In the genomic region with DNA sequence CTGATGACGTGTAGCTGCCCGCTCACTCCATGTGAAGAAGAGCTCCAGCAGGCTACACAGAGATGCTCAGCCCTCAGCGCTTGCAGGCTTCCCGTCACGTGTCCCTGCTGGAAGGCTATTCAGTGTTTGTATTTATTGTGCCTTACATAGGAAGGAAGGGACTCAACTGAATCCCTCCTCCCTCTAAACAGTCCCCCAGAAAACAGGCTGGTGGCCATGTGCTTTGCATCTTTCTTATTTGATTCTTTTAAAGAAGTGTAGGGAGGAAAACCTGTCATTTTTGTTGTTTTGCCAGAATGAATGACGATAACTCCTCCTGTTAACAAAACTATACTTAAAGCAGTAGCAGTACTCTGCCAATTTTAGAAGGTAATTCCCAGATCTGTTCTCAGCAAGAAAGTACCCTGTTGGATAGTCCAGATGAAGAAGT, we compare ENCODE assay signal across 16 mouse cellular contexts. TPM values are rescaled to one million over a fixed set of nuclear protein-coding genes. Genes with fewer than 3 reads are reported as not detected.
DNase-seq lines count a peak whose midpoint lies in the region; ATAC-seq and TF ChIP-seq lines count a peak whose summit lies in the region.
"Had no signal": no experiment of that assay in that cellular context is flagged by ENCODE, and none has a peak within 500 bp of the region (broad histone marks: within the 10 kb centered on the region; RNA-seq: fewer than 3 reads in every experiment).

No protein-coding gene starts in this region.

- 78% methylated on average over 6 of the region's 6 CpGs for WGBS in stomach, embryonic 14.5 days
- 81% methylated on average over 6 of the region's 6 CpGs for WGBS in stomach, postnatal 0 days

- H3K4me2 ChIP-seq in stomach, embryonic 14.5 days (replicated peaks; ENCODE audit: low read depth, low read length), result no peak overlapping the region
- no peak overlapping the region for H3K4me2 ChIP-seq in stomach, postnatal 0 days (replicated peaks; ENCODE audit: low read depth)
- H3K4me2 ChIP-seq: hindbrain, embryonic 15.5 days; midbrain, embryonic 12.5 days had no signal

- peak; percentile 78 for DNase-seq in heart, adult 11 months
- DNase-seq in heart, postnatal 4 days, result no peak
- DNase-seq in stomach, postnatal 0 days (ENCODE audit: low spot score), result no peak
- peak; percentile 23 for DNase-seq in lung, postnatal 25 days (ENCODE audit: low spot score)
- peak; percentile 53 for DNase-seq in telencephalon, adult 2 months (ENCODE audit: low read depth, low spot score)
- no peak for DNase-seq in adrenal gland, adult 8-10 months
- DNase-seq in heart, postnatal 36 days, result no peak
- DNase-seq: adrenal gland, postnatal 14 days; cerebellum, postnatal 14 days; kidney, adult 2 months had no signal

- ATAC-seq in stomach, embryonic 14.5 days (ENCODE audit: insufficient number of reproducible peaks, insufficient read depth, low FRiP score, low read depth), result peak; percentile 28; the same call in 1 of the 2 replicates
- no peak for ATAC-seq in stomach, postnatal 0 days (ENCODE audit: low FRiP score, low TSS enrichment)

- no peak for TF ChIP-seq CTCF in stomach, postnatal 0 days (IDR thresholded peaks at IDR 0.05; ENCODE audit: low read depth)

- no peak for TF ChIP-seq EP300 in stomach, postnatal 0 days (optimal IDR thresholded peaks at IDR 0.05)

- H3K27ac ChIP-seq in stomach, embryonic 14.5 days (ENCODE audit: low read length), result no peak overlapping the region
- no peak overlapping the region for H3K27ac ChIP-seq in stomach, postnatal 0 days (replicated peaks)
- H3K27ac ChIP-seq: heart, embryonic 10.5 days; hindbrain, embryonic 15.5 days; layer of hippocampus, adult 2 months; midbrain, embryonic 12.5 days had no signal

- no peaks in the 10 kb centered on the region for H3K4me1 ChIP-seq in stomach, embryonic 14.5 days (ENCODE audit: control insufficient read depth, insufficient read depth, low read length)
- no peaks in the 10 kb centered on the region for H3K4me1 ChIP-seq in stomach, postnatal 0 days (replicated peaks; ENCODE audit: control insufficient read depth, insufficient read depth)

- H3K9me3 ChIP-seq in stomach, embryonic 14.5 days (ENCODE audit: control insufficient read depth, low read depth, low read length), result no peaks in the 10 kb centered on the region
- H3K9me3 ChIP-seq in stomach, postnatal 0 days (ENCODE audit: control insufficient read depth, low read length), result no peaks in the 10 kb centered on the region
- H3K9me3 ChIP-seq: heart, embryonic 10.5 days; hindbrain, embryonic 15.5 days; midbrain, embryonic 12.5 days had no signal

- no peaks in the 10 kb centered on the region for H3K27me3 ChIP-seq in stomach, embryonic 14.5 days (ENCODE audit: control insufficient read depth, insufficient read depth, low read length)
- no peaks in the 10 kb centered on the region for H3K27me3 ChIP-seq in stomach, postnatal 0 days (ENCODE audit: control insufficient read depth, insufficient read depth, low read length)
- H3K27me3 ChIP-seq: hindbrain, embryonic 15.5 days; midbrain, embryonic 12.5 days had no signal

- intact Hi-C loops in heart, postnatal 36 days (cut with DNase I), result no loop called here

- peaks cover 15% of the 10 kb centered on the region for H3K36me3 ChIP-seq in stomach, embryonic 14.5 days (ENCODE audit: control insufficient read depth, insufficient read depth, low read length)
- H3K36me3 ChIP-seq in stomach, postnatal 0 days (ENCODE audit: control insufficient read depth, insufficient read depth, low read length), result peaks cover 8% of the 10 kb centered on the region

- no peak overlapping the region for H3K9ac ChIP-seq in stomach, embryonic 14.5 days (replicated peaks; ENCODE audit: low read depth, low read length)
- no peak overlapping the region for H3K9ac ChIP-seq in stomach, postnatal 0 days (ENCODE audit: low read length)
- H3K9ac ChIP-seq: hindbrain, embryonic 15.5 days; midbrain, embryonic 12.5 days had no signal

- H3K4me3 ChIP-seq in stomach, embryonic 14.5 days (ENCODE audit: low read depth, low read length), result no peak overlapping the region
- no peak overlapping the region for H3K4me3 ChIP-seq in stomach, postnatal 0 days (ENCODE audit: low read depth, low read length)
- H3K4me3 ChIP-seq: erythroblast, embryonic 14.5 days; heart, embryonic 10.5 days; hindbrain, embryonic 15.5 days; layer of hippocampus, adult 2 months; midbrain, embryonic 12.5 days had no signal

RNA-seq across cellular contexts. Expression of a gene that starts 43.7 kb away (rescaled TPM):
- 10 to 100 TPM; 77.6 to 81.1 TPM for total RNA-seq in heart, postnatal 4 days (2021)
- 160 and 167 TPM in 2 replicates for polyA plus RNA-seq in stomach, embryonic 14.5 days (2014; fragmentation: Nextera tagmentation; extraction: Ambion mirVana)
- 143 TPM in 2 replicates for polyA plus RNA-seq in stomach, postnatal 0 days (2015; fragmentation: Nextera tagmentation; extraction: Ambion mirVana)
- 100 to 1,000 TPM; 173 to 211 (median 196) TPM for total RNA-seq in adrenal gland, adult 8-10 months (2022)
- total RNA-seq in heart, postnatal 36 days (2021), result 10 to 100 TPM; 54.8 to 56.6 TPM

Comparison
In these comparisons a context has a peak if more than half of its experiments do, and no peak if none do; other contexts are left out.
1. DNase-seq: peak in heart, adult 11 months (single experiment), lung, postnatal 25 days (single experiment) and telencephalon, adult 2 months (single experiment); none in heart, postnatal 4 days (single experiment), stomach, postnatal 0 days (single experiment), adrenal gland, adult 8-10 months (single experiment) and heart, postnatal 36 days (0 of 2).